14 mouse cellular contexts compared by ENCODE assay signal in the genomic region with DNA sequence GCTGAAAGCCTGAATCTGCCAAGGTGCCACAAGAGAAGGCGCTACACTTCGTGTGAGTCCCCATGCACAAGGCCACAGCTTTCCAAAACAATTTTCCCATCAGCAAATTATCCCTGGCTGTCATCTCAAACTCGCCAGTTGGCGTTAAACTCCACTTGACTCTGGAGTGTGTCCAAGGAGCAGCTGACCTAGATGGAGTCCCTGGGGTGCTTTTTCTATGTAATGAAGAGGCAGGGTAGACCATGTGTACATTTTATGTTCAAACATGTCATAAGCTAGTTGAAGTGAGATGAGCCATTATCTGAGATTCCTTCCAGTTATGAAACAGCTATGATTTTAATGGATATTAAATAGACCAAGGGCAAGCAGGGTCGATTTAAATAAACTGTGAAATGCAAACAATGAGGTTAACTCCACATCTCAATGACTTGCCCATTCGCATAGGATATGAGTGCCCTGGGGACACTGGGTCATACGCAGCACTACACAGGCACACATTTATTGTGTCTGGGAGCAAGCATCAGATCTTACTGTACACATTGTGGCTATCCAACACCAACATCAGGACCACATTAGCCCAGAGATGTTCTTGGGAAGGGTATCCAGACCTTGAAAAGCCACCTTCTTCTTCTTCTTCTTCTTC. TPM values are rescaled to one million over a fixed set of nuclear protein-coding genes. Genes with fewer than 3 reads are reported as not detected.
A peak's percentile ranks its signal among the peaks of the same experiment; 100 is the strongest.
DNase-seq lines count a peak whose midpoint lies in the region; ATAC-seq and TF ChIP-seq lines count a peak whose summit lies in the region.
"Had no signal": no experiment of that assay in that cellular context is flagged by ENCODE, and none has a peak within 500 bp of the region (broad histone marks: within the 10 kb centered on the region; RNA-seq: fewer than 3 reads in every experiment).

No protein-coding gene starts in this region.

- H3K4me2 ChIP-seq in lung, embryonic 14.5 days, result no peak overlapping the region
- H3K4me2 ChIP-seq: hindbrain, embryonic 12.5 days; intestine, embryonic 15.5 days had no signal

- WGBS in lung, embryonic 14.5 days, result 25% methylated on average over 7 of the region's 7 CpGs

- no peaks in the 10 kb centered on the region for H3K36me3 ChIP-seq in lung, embryonic 14.5 days (ENCODE audit: insufficient read depth)
- H3K36me3 ChIP-seq: hindbrain, embryonic 12.5 days; intestine, embryonic 15.5 days had no signal

- no peaks in the 10 kb centered on the region; the same call in 1 of the 2 replicates for H3K27me3 ChIP-seq in lung, embryonic 14.5 days (ENCODE audit: insufficient read depth, low read length)
- H3K27me3 ChIP-seq: hindbrain, embryonic 12.5 days; intestine, embryonic 15.5 days had no signal

- TF ChIP-seq CTCF in lung, embryonic 14.5 days (IDR thresholded peaks at IDR 0.05; ENCODE audit: low read depth), result no peak

- ATAC-seq in lung, embryonic 14.5 days (ENCODE audit: insufficient read depth), result peak; percentile 85
- ATAC-seq: intestine, embryonic 15.5 days had no signal

- H3K4me3 ChIP-seq in lung, embryonic 14.5 days (ENCODE audit: low read depth, low read length), result no peak overlapping the region
- H3K4me3 ChIP-seq: hindbrain, embryonic 12.5 days; intestine, embryonic 15.5 days had no signal

- peak; percentile 79 for DNase-seq in lung, embryonic 14.5 days
- DNase-seq in lung, postnatal 36 days, result no peak
- DNase-seq in MN1 (ENCODE audit: low spot score), result peak; percentile 58
- DNase-seq in brain, adult 2 months (ENCODE audit: low read depth, low spot score), result peak; percentile 81
- peak; percentile 87 to 88 for DNase-seq in cerebellum, postnatal 10 days
- DNase-seq in urinary bladder, adult 2 months (ENCODE audit: low spot score), result no peak
- DNase-seq in right cerebral cortex, postnatal 14 days, result no peak
- DNase-seq: adrenal gland, postnatal 36 days; gastrocnemius, postnatal 10 days; heart, adult 18-20 months; layer of hippocampus, postnatal 36 days had no signal

- no peaks in the 10 kb centered on the region for H3K4me1 ChIP-seq in lung, embryonic 14.5 days (ENCODE audit: insufficient read depth)

- H3K27ac ChIP-seq in lung, embryonic 14.5 days (ENCODE audit: low read depth), result no peak overlapping the region
- H3K27ac ChIP-seq: hindbrain, embryonic 12.5 days; intestine, embryonic 15.5 days; liver, embryonic 14.5 days had no signal

- no peaks in the 10 kb centered on the region for H3K9me3 ChIP-seq in lung, embryonic 14.5 days (ENCODE audit: low read depth, low read length)
- H3K9me3 ChIP-seq: hindbrain, embryonic 12.5 days; intestine, embryonic 15.5 days had no signal

- H3K9ac ChIP-seq in lung, embryonic 14.5 days, result no peak overlapping the region
- H3K9ac ChIP-seq: hindbrain, embryonic 12.5 days; intestine, embryonic 15.5 days; liver, embryonic 14.5 days had no signal

RNA-seq across cellular contexts. Expression of a gene that starts 51.0 kb away (rescaled TPM):
- polyA plus RNA-seq in lung, embryonic 14.5 days (2014; fragmentation: Nextera tagmentation; extraction: Ambion mirVana), result 52.4 and 57.3 TPM in 2 replicates
- polyA plus RNA-seq in urinary bladder, adult 2 months (2012; rRNA removed), result 83.6 and 88.5 TPM in 2 replicates

Comparison
In these comparisons a context has a peak if more than half of its experiments do, and no peak if none do; other contexts are left out.
1. DNase-seq: peak in lung, embryonic 14.5 days (single experiment), MN1 (single experiment), brain, adult 2 months (single experiment) and cerebellum, postnatal 10 days (2 of 2); none in lung, postnatal 36 days (single experiment), urinary bladder, adult 2 months (single experiment) and right cerebral cortex, postnatal 14 days (single experiment).